Mouse (Mus musculus) midbrain, embryonic 14.5 days (tissue): ENCODE measurements around the gene Zfp704. TPM values are rescaled to one million over a fixed set of nuclear protein-coding genes. Genes with fewer than 3 reads are reported as not detected.
A peak's percentile ranks its signal among the peaks of the same experiment; 100 is the strongest.

Source experiments
- ATAC-seq: fragments of 200-750 bp; cut with Nextera tagmentation; 2 replicates; pipeline ENCODE4 v1.8.0; 2017; ENCODE audit warnings: moderate number of reproducible peaks, moderate library complexity; ENCODE audit not compliant: low FRiP score, low TSS enrichment
- DNase-seq: peaks from one replicate; pipeline ENCODE4 v3.0.0-alpha.2; 2015
- H3K27ac ChIP-seq: fragments of 300-500 bp; sonication (generic); replicated peaks from 2 replicates; pipeline ENCODE4 v1.5.1; 2014; ENCODE audit warnings: mild to moderate bottlenecking, low read depth, low read length, moderate library complexity
- H3K27me3 ChIP-seq: fragments of 300-500 bp; sonication (generic); 2 replicates; pipeline ENCODE4 v1.6.1; 2014; ENCODE audit warnings: low read length, control low read depth, mixed read lengths; ENCODE audit not compliant: control insufficient read depth, insufficient read depth
- H3K36me3 ChIP-seq: fragments of 300-500 bp; sonication (generic); 2 replicates; pipeline ENCODE4 v1.6.1; 2014; ENCODE audit warnings: low read length, control low read depth; ENCODE audit not compliant: control insufficient read depth, insufficient read depth
- H3K4me1 ChIP-seq: fragments of 300-500 bp; sonication (generic); 2 replicates; pipeline ENCODE4 v1.6.1; 2014; ENCODE audit warnings: mild to moderate bottlenecking, antibody characterized with exemption, low read length, control low read depth; ENCODE audit not compliant: control insufficient read depth, insufficient read depth
- H3K4me2 ChIP-seq: fragments of 300-500 bp; sonication (generic); 2 replicates; pipeline ENCODE4 v1.6.1; 2014; ENCODE audit warnings: mild to moderate bottlenecking, low read length, moderate library complexity
- H3K4me3 ChIP-seq: fragments of 300-500 bp; sonication (generic); replicated peaks from 2 replicates; pipeline ENCODE4 v1.5.1; 2014; ENCODE audit warnings: low read depth, low read length
- H3K9ac ChIP-seq: fragments of 300-500 bp; sonication (generic); replicated peaks from 2 replicates; pipeline ENCODE4 v1.6.1; 2014; ENCODE audit warnings: mild to moderate bottlenecking, low read length, moderate library complexity
- H3K9me3 ChIP-seq: fragments of 300-500 bp; sonication (generic); 2 replicates; pipeline ENCODE4 v1.6.1; 2016; ENCODE audit warnings: low read length, control low read depth, mixed read lengths; ENCODE audit not compliant: control insufficient read depth
- whole genome bisulfite sequencing: fragments of 180-500 bp; shearing (Covaris S2); extraction: QIAGEN DNeasy Blood & Tissue Kit; methylation state at CpG from one replicate; pipeline ENCODE4 v1.1.7; 2014; 5-methylcytosine and 5-hydroxymethylcytosine counted together
- polyA plus RNA-seq: library from polyadenylated mRNA; unstranded; fragments of >200 nt; fragmentation: Nextera tagmentation; extraction: Ambion mirVana; gene quantifications from 2 replicates; pipeline ENCODE4 v1.2.1, GENCODE M21; 2014

The Zfp704 gene
- polyA plus RNA-seq, 1 experiment from 2014 or later: 14.8 TPM

- 0 out of 2 replicates have a peak, but pooled peaks cover 2% of the 10 kb centered on the region for H3K36me3 ChIP-seq
- no peak for ATAC-seq
- H3K9me3 ChIP-seq: no peaks in the 10 kb centered on the region
- no peak for DNase-seq
- H3K4me3 ChIP-seq: no peak overlapping the region
- H3K27ac ChIP-seq: no peak overlapping the region
- no peaks in the 10 kb centered on the region for H3K27me3 ChIP-seq
- H3K4me2 ChIP-seq: no peak overlapping the region
- H3K9ac ChIP-seq: no peak overlapping the region
- no peaks in the 10 kb centered on the region for H3K4me1 ChIP-seq
- WGBS: 89% methylated on average over 6 of the region's 6 CpGs
Measured at GRCm38 (mm10) chr3:9460284-9460683, 149.6 kb downstream of the Zfp704 start.

- Histone ChIP-seq H3K9me3 (no peaks in the 10 kb centered on the region), H3K4me2 (no peak overlapping the region), H3K27me3 (no peaks in the 10 kb centered on the region), H3K9ac (no peak overlapping the region), H3K4me1 (no peaks in the 10 kb centered on the region), H3K27ac (no peak overlapping the region), H3K36me3 (0 out of 2 replicates have a peak, but pooled peaks cover 3% of the 10 kb centered on the region), H3K4me3 (no peak overlapping the region)
- 69% methylated on average over 10 of the region's 10 CpGs for WGBS
- ATAC-seq (no peak), DNase-seq (no peak)
Measured at GRCm38 (mm10) chr3:9456380-9456890, 153.4 kb downstream of the Zfp704 start.

- WGBS: 89% methylated on average over 5 of the region's 5 CpGs
- H3K27ac ChIP-seq: no peak overlapping the region
- H3K27me3 ChIP-seq: no peaks in the 10 kb centered on the region
- ATAC-seq: no peak
- H3K9ac ChIP-seq: no peak overlapping the region
- 0 out of 2 replicates have a peak, but pooled peaks cover 3% of the 10 kb centered on the region for H3K36me3 ChIP-seq
- H3K9me3 ChIP-seq: no peaks in the 10 kb centered on the region
- no peaks in the 10 kb centered on the region for H3K4me1 ChIP-seq
- H3K4me3 ChIP-seq: no peak overlapping the region
- DNase-seq: no peak
- H3K4me2 ChIP-seq: no peak overlapping the region
Measured at GRCm38 (mm10) chr3:9455351-9455750, 154.5 kb downstream of the Zfp704 start.

GRCm38 (mm10) chr3:9454556-9455330 lies 155.1 kb downstream of the Zfp704 start:
- ATAC-seq (no peak), DNase-seq (no peak)
- H3K4me1 ChIP-seq: no peaks in the 10 kb centered on the region
- H3K36me3 ChIP-seq: 0 out of 2 replicates have a peak, but pooled peaks cover 3% of the 10 kb centered on the region
- no peak overlapping the region for H3K4me3 ChIP-seq
- H3K27ac ChIP-seq: no peak overlapping the region
- 90% methylated on average over 8 of the region's 8 CpGs for WGBS
- H3K9ac ChIP-seq: no peak overlapping the region
- no peaks in the 10 kb centered on the region for H3K9me3 ChIP-seq
- H3K27me3 ChIP-seq: no peaks in the 10 kb centered on the region
- H3K4me2 ChIP-seq: no peak overlapping the region

GRCm38 (mm10) chr3:9450521-9450920 lies 159.4 kb downstream of the Zfp704 start:
- Histone ChIP-seq H3K9me3 (no peaks in the 10 kb centered on the region), H3K4me3 (no peak overlapping the region), H3K36me3 (peaks cover 13% of the 10 kb centered on the region), H3K27ac (no peak overlapping the region), H3K4me2 (no peak overlapping the region), H3K27me3 (no peaks in the 10 kb centered on the region), H3K9ac (no peak overlapping the region), H3K4me1 (peaks cover 5% of the 10 kb centered on the region; the same call in 1 of the 2 replicates)
- DNase-seq (no peak), ATAC-seq (no peak)
- 96% methylated on average over 12 of the region's 12 CpGs for WGBS

GRCm38 (mm10) chr3:9449261-9450007 lies 160.5 kb downstream of the Zfp704 start:
- DNase-seq: peak; percentile 51
- H3K9me3 ChIP-seq: no peaks in the 10 kb centered on the region
- WGBS: 36% methylated on average over 7 of the region's 7 CpGs

GRCm38 (mm10) chr3:9448541-9448940 lies 161.3 kb downstream of the Zfp704 start:
- DNase-seq (no peak), ATAC-seq (no peak)
- Histone ChIP-seq H3K9ac (no peak overlapping the region), H3K27me3 (no peaks in the 10 kb centered on the region), H3K36me3 (peaks cover 21% of the 10 kb centered on the region), H3K27ac (no peak overlapping the region), H3K9me3 (no peaks in the 10 kb centered on the region), H3K4me3 (no peak overlapping the region), H3K4me1 (peaks cover 5% of the 10 kb centered on the region; the same call in 1 of the 2 replicates), H3K4me2 (no peak overlapping the region)
- 94% methylated on average over 5 of the region's 5 CpGs for WGBS

More at GRCm38 (mm10) chr3:9449261-9450007, 160.5 kb downstream of the Zfp704 start:
- H3K27me3 ChIP-seq: no peaks in the 10 kb centered on the region
- peak overlapping the region; percentile 28 for H3K27ac ChIP-seq
- H3K4me3 ChIP-seq: no peak overlapping the region
- peak; percentile 68; the same call in 1 of the 2 replicates for ATAC-seq
- no peak overlapping the region for H3K4me2 ChIP-seq
- H3K9ac ChIP-seq: no peak overlapping the region
- H3K4me1 ChIP-seq: peaks cover 5% of the 10 kb centered on the region; the same call in 1 of the 2 replicates
- peaks cover 16% of the 10 kb centered on the region for H3K36me3 ChIP-seq

GRCm38 (mm10) chr3:9444558-9444957 lies 165.3 kb downstream of the Zfp704 start:
- Histone ChIP-seq H3K36me3 (peaks cover 17% of the 10 kb centered on the region), H3K4me1 (peaks cover 4% of the 10 kb centered on the region; the same call in 1 of the 2 replicates), H3K4me3 (no peak overlapping the region), H3K4me2 (no peak overlapping the region), H3K9me3 (no peaks in the 10 kb centered on the region), H3K27ac (no peak overlapping the region), H3K9ac (no peak overlapping the region), H3K27me3 (no peaks in the 10 kb centered on the region)
- ATAC-seq (no peak), DNase-seq (no peak)
- 75% methylated on average over 5 of the region's 5 CpGs for WGBS
